Mouse (Mus musculus) stomach, embryonic 16.5 days (tissue): ENCODE measurements around the gene Ankmy1. TPM values are rescaled to one million over a fixed set of nuclear protein-coding genes. Genes with fewer than 3 reads are reported as not detected.

Source experiments
- ATAC-seq: fragments of 200-750 bp; cut with Nextera tagmentation; 2 replicates; pipeline ENCODE4 v1.8.0; 2017; ENCODE audit warnings: moderate number of reproducible peaks, moderate TSS enrichment; ENCODE audit not compliant: insufficient read depth, low FRiP score
- H3K27ac ChIP-seq: fragments of 300-500 bp; sonication (generic); 2 replicates; pipeline ENCODE4 v1.5.1; 2014; ENCODE audit warnings: low read length
- H3K27me3 ChIP-seq: fragments of 300-500 bp; sonication (generic); 2 replicates; pipeline ENCODE4 v1.6.1; 2014; ENCODE audit warnings: low read length, control low read depth, mixed read lengths; ENCODE audit not compliant: control insufficient read depth, insufficient read depth
- H3K36me3 ChIP-seq: fragments of 300-500 bp; sonication (generic); 2 replicates; pipeline ENCODE4 v1.6.1; 2014; ENCODE audit warnings: low read length; ENCODE audit not compliant: control insufficient read depth, insufficient read depth
- H3K4me1 ChIP-seq: fragments of 300-500 bp; sonication (generic); 2 replicates; pipeline ENCODE4 v1.6.1; 2014; ENCODE audit warnings: low read length, control low read depth, mixed read lengths; ENCODE audit not compliant: control insufficient read depth, insufficient read depth
- H3K4me2 ChIP-seq: fragments of 300-500 bp; sonication (generic); 2 replicates; pipeline ENCODE4 v1.6.1; 2014; ENCODE audit warnings: low read depth, low read length, mixed read lengths
- H3K4me3 ChIP-seq: fragments of 300-500 bp; sonication (generic); replicated peaks from 2 replicates; pipeline ENCODE4 v1.5.1; 2014; ENCODE audit warnings: mild to moderate bottlenecking, low read length
- H3K9ac ChIP-seq: fragments of 300-500 bp; sonication (generic); 2 replicates; pipeline ENCODE4 v1.6.1; 2014; ENCODE audit warnings: low read length
- H3K9me3 ChIP-seq: fragments of 300-500 bp; sonication (generic); replicated peaks from 2 replicates; pipeline ENCODE4 v1.6.1; 2016; ENCODE audit warnings: low read length, control low read depth; ENCODE audit not compliant: control insufficient read depth
- WGBS: fragments of 180-500 bp; shearing (Covaris S2); extraction: QIAGEN DNeasy Blood & Tissue Kit; methylation state at CpG from one replicate; pipeline ENCODE4 v1.1.7; 2014; 5-methylcytosine and 5-hydroxymethylcytosine counted together
- polyA plus RNA-seq: library from polyadenylated mRNA; unstranded; fragments of >200 nt; fragmentation: Nextera tagmentation; extraction: Ambion mirVana; gene quantifications from 2 replicates; pipeline ENCODE4 v1.2.1, GENCODE M21; 2015

Ankmy1 gene
- polyA plus RNA-seq, 1 experiment from 2014 or later: 0.23 TPM

- 40% methylated on average over 20 of the region's 20 CpGs for WGBS
- no peak for ATAC-seq
- peak overlapping the region; percentile 84 for H3K9ac ChIP-seq
Observed at GRCm38 (mm10) chr1:92907632-92908360, 5.1 kb upstream of the Ankmy1 start.

GRCm38 (mm10) chr1:92906779-92907631 is 4.3 kb upstream of the Ankmy1 start, which contains the start of gene Dusp28:
Dusp28 (plus strand) TSS chr1:92906981.
- ATAC-seq: peak; percentile 89
- H3K9me3 ChIP-seq: no peaks in the 10 kb centered on the region
- H3K36me3 ChIP-seq: no peaks in the 10 kb centered on the region
- H3K9ac ChIP-seq: peak within 1 kb of the TSS; percentile 84
- H3K4me2 ChIP-seq: peak within 1 kb of the TSS; percentile 80
- WGBS: under 1% methylated on average over 81 of the region's 81 CpGs
- peak within 1 kb of the TSS; percentile 80 for H3K4me3 ChIP-seq
- H3K27ac ChIP-seq: peak within 1 kb of the TSS; percentile 95
- H3K27me3 ChIP-seq: no peaks in the 10 kb centered on the region; the same call in 1 of the 2 replicates
- peaks cover 29% of the 10 kb centered on the region for H3K4me1 ChIP-seq

More at GRCm38 (mm10) chr1:92907632-92908360, 5.1 kb upstream of the Ankmy1 start:
- peak overlapping the region; percentile 80 for H3K4me3 ChIP-seq
- H3K36me3 ChIP-seq: no peaks in the 10 kb centered on the region
- H3K9me3 ChIP-seq: no peaks in the 10 kb centered on the region
- no peaks in the 10 kb centered on the region; the same call in 1 of the 2 replicates for H3K27me3 ChIP-seq
- peaks cover 33% of the 10 kb centered on the region for H3K4me1 ChIP-seq
- peak overlapping the region; percentile 80 for H3K4me2 ChIP-seq
- H3K27ac ChIP-seq: peak overlapping the region; percentile 77

- no peak overlapping the region for H3K4me2 ChIP-seq
- no peaks in the 10 kb centered on the region for H3K36me3 ChIP-seq
- H3K27ac ChIP-seq: no peak overlapping the region
- H3K9me3 ChIP-seq: no peaks in the 10 kb centered on the region
- H3K27me3 ChIP-seq: no peaks in the 10 kb centered on the region; the same call in 1 of the 2 replicates
- no peak overlapping the region for H3K4me3 ChIP-seq
- H3K9ac ChIP-seq: no peak overlapping the region
- peaks cover 23% of the 10 kb centered on the region for H3K4me1 ChIP-seq
- WGBS: 83% methylated on average over 2 of the region's 2 CpGs
- ATAC-seq: no peak
Observed at GRCm38 (mm10) chr1:92905703-92906310, 3.1 kb upstream of the Ankmy1 start.

GRCm38 (mm10) chr1:92903627-92904026 is 921 bp upstream of the Ankmy1 start:
- Histone ChIP-seq H3K9me3 (no peaks in the 10 kb centered on the region), H3K27ac (no peak overlapping the region), H3K27me3 (no peaks in the 10 kb centered on the region; the same call in 1 of the 2 replicates), H3K9ac (no peak overlapping the region), H3K4me2 (no peak overlapping the region), H3K4me1 (peaks cover 17% of the 10 kb centered on the region), H3K4me3 (no peak overlapping the region), H3K36me3 (no peaks in the 10 kb centered on the region)
- WGBS: 65% methylated on average over 4 of the region's 4 CpGs
- no peak for ATAC-seq

- H3K36me3 ChIP-seq: no peaks in the 10 kb centered on the region
- H3K4me3 ChIP-seq: no peak overlapping the region
- H3K9ac ChIP-seq: no peak overlapping the region
- ATAC-seq: no peak
- no peak overlapping the region for H3K27ac ChIP-seq
- H3K27me3 ChIP-seq: no peaks in the 10 kb centered on the region
- H3K4me1 ChIP-seq: no peaks in the 10 kb centered on the region
- 11% methylated on average over 3 of the region's 3 CpGs for WGBS
- no peak overlapping the region for H3K4me2 ChIP-seq
- H3K9me3 ChIP-seq: no peaks in the 10 kb centered on the region
Observed at GRCm38 (mm10) chr1:92895089-92895488, 7.6 kb downstream of the Ankmy1 start.

GRCm38 (mm10) chr1:92893896-92894295 is 8.8 kb downstream of the Ankmy1 start:
- no peak for ATAC-seq
- Histone ChIP-seq H3K9ac (no peak overlapping the region), H3K36me3 (no peaks in the 10 kb centered on the region), H3K4me2 (no peak overlapping the region), H3K4me3 (no peak overlapping the region), H3K9me3 (no peaks in the 10 kb centered on the region), H3K27ac (no peak overlapping the region), H3K27me3 (no peaks in the 10 kb centered on the region), H3K4me1 (no peaks in the 10 kb centered on the region)
- 64% methylated on average over 3 of the region's 3 CpGs for WGBS

- Histone ChIP-seq H3K27ac (no peak overlapping the region), H3K4me1 (no peaks in the 10 kb centered on the region), H3K9ac (no peak overlapping the region), H3K4me3 (no peak overlapping the region), H3K27me3 (no peaks in the 10 kb centered on the region), H3K4me2 (no peak overlapping the region), H3K9me3 (no peaks in the 10 kb centered on the region), H3K36me3 (no peaks in the 10 kb centered on the region)
- WGBS: 61% methylated on average over 3 of the region's 3 CpGs
- ATAC-seq: no peak
Observed at GRCm38 (mm10) chr1:92892791-92893190, 9.9 kb downstream of the Ankmy1 start.

- 66% methylated on average over 7 of the region's 7 CpGs for WGBS
- H3K27me3 ChIP-seq: no peaks in the 10 kb centered on the region
- no peak overlapping the region for H3K27ac ChIP-seq
- no peaks in the 10 kb centered on the region for H3K36me3 ChIP-seq
- H3K9ac ChIP-seq: no peak overlapping the region
- H3K9me3 ChIP-seq: no peaks in the 10 kb centered on the region
- H3K4me3 ChIP-seq: no peak overlapping the region
- ATAC-seq: no peak
- no peaks in the 10 kb centered on the region for H3K4me1 ChIP-seq
- H3K4me2 ChIP-seq: no peak overlapping the region
Observed at GRCm38 (mm10) chr1:92888901-92889655, 13.6 kb downstream of the Ankmy1 start.
